Comparison of ENCODE assay signal across 23 mouse cellular contexts in genomic region chr19:46030196-46030983, GRCm38 (mm10). TPM values are rescaled to one million over a fixed set of nuclear protein-coding genes. Genes with fewer than 3 reads are reported as not detected.
DNase-seq lines count a peak whose midpoint lies in the region; ATAC-seq and TF ChIP-seq lines count a peak whose summit lies in the region.
"Had no signal": no experiment of that assay in that cellular context is flagged by ENCODE, and none has a peak within 500 bp of the region (broad histone marks: within the 10 kb centered on the region; RNA-seq: fewer than 3 reads in every experiment).

No protein-coding gene starts in this region.

- no peaks in the 10 kb centered on the region for H3K27me3 ChIP-seq in midbrain, embryonic 11.5 days (ENCODE audit: control insufficient read depth, insufficient read depth, low read length)
- H3K27me3 ChIP-seq in midbrain, embryonic 15.5 days (replicated peaks) = no peaks in the 10 kb centered on the region
- H3K27me3 ChIP-seq in liver, embryonic 13.5 days = no peaks in the 10 kb centered on the region
- H3K27me3 ChIP-seq in myocyte (ENCODE audit: control insufficient read depth, insufficient read depth, insufficient read length) = no peaks in the 10 kb centered on the region
- H3K27me3 ChIP-seq: forebrain, embryonic 13.5 days; hindbrain, embryonic 12.5 days had no signal

- H3K36me3 ChIP-seq in midbrain, embryonic 11.5 days (ENCODE audit: control insufficient read depth, insufficient read depth, low read length) = peaks cover 27% of the 10 kb centered on the region
- peaks cover 33% of the 10 kb centered on the region for H3K36me3 ChIP-seq in midbrain, embryonic 15.5 days (replicated peaks)
- H3K36me3 ChIP-seq in liver, embryonic 13.5 days = peaks cover 46% of the 10 kb centered on the region
- peaks cover 21% of the 10 kb centered on the region for H3K36me3 ChIP-seq in myocyte (ENCODE audit: control insufficient read depth, insufficient read depth)

- intact Hi-C loops in left cerebral cortex, postnatal 36 days (cut with DNase I) = no loop called here

- no peaks in the 10 kb centered on the region for H3K9me3 ChIP-seq in midbrain, embryonic 11.5 days (ENCODE audit: control insufficient read depth, low read length)
- no peaks in the 10 kb centered on the region for H3K9me3 ChIP-seq in midbrain, embryonic 15.5 days
- H3K9me3 ChIP-seq in liver, embryonic 13.5 days (replicated peaks) = no peaks in the 10 kb centered on the region

- 94% methylated on average over 10 of the region's 10 CpGs for WGBS in midbrain, embryonic 11.5 days
- 98% methylated on average over 10 of the region's 10 CpGs for WGBS in midbrain, embryonic 15.5 days
- WGBS in liver, embryonic 13.5 days (ENCODE audit: insufficient replicate concordance) = 85% methylated on average over 10 of the region's 10 CpGs

- TF ChIP-seq POLR2A in myocyte (IDR thresholded peaks at IDR 0.05; ENCODE audit: insufficient read length, low read depth) = no peak

- H3ac ChIP-seq in myocyte (ENCODE audit: control insufficient read depth, insufficient read length) = no peak overlapping the region

- H3K9ac ChIP-seq in midbrain, embryonic 11.5 days (ENCODE audit: low read length) = no peak overlapping the region
- H3K9ac ChIP-seq in midbrain, embryonic 15.5 days = no peak overlapping the region
- no peak overlapping the region for H3K9ac ChIP-seq in liver, embryonic 13.5 days
- H3K9ac ChIP-seq: forebrain, embryonic 13.5 days; forebrain, postnatal 0 days; hindbrain, embryonic 12.5 days had no signal

- no peak overlapping the region for H3K4me2 ChIP-seq in midbrain, embryonic 11.5 days
- H3K4me2 ChIP-seq in midbrain, embryonic 15.5 days = no peak overlapping the region
- H3K4me2 ChIP-seq in liver, embryonic 13.5 days = no peak overlapping the region
- no peak overlapping the region for H3K4me2 ChIP-seq in myocyte (ENCODE audit: low read depth)
- H3K4me2 ChIP-seq: forebrain, embryonic 13.5 days; hindbrain, embryonic 12.5 days had no signal

- H3K4me3 ChIP-seq in midbrain, embryonic 11.5 days (ENCODE audit: low read depth, low read length) = no peak overlapping the region
- no peak overlapping the region for H3K4me3 ChIP-seq in midbrain, embryonic 15.5 days
- H3K4me3 ChIP-seq in liver, embryonic 13.5 days (replicated peaks) = no peak overlapping the region
- H3K4me3 ChIP-seq in myocyte = no peak overlapping the region
- H3K4me3 ChIP-seq: embryonic facial prominence, embryonic 10.5 days; forebrain, embryonic 13.5 days; gastrocnemius, adult 2 months; heart, embryonic 10.5 days; hindbrain, embryonic 12.5 days had no signal

- no peak overlapping the region for H3K27ac ChIP-seq in midbrain, embryonic 11.5 days (ENCODE audit: low read depth, low read length)
- no peak overlapping the region for H3K27ac ChIP-seq in midbrain, embryonic 15.5 days
- H3K27ac ChIP-seq in liver, embryonic 13.5 days = 0 out of 2 replicates have a peak overlapping the region, but pooled peaks have one; percentile 25
- H3K27ac ChIP-seq: embryonic facial prominence, embryonic 10.5 days; forebrain, embryonic 13.5 days; gastrocnemius, adult 2 months; heart, embryonic 10.5 days; hindbrain, embryonic 12.5 days had no signal

- H3K79me2 ChIP-seq in myocyte (ENCODE audit: control insufficient read depth, insufficient read depth) = no peaks in the 10 kb centered on the region

- H3K4me1 ChIP-seq in midbrain, embryonic 11.5 days (ENCODE audit: control insufficient read depth, insufficient read depth, low read length) = no peaks in the 10 kb centered on the region
- no peaks in the 10 kb centered on the region for H3K4me1 ChIP-seq in midbrain, embryonic 15.5 days
- H3K4me1 ChIP-seq in liver, embryonic 13.5 days (replicated peaks) = peaks cover 36% of the 10 kb centered on the region
- H3K4me1 ChIP-seq: forebrain, embryonic 13.5 days; hindbrain, embryonic 12.5 days had no signal

- peak; percentile 73 for DNase-seq in heart, adult 11 months
- no peak for DNase-seq in heart, adult 8-10 months (ENCODE audit: low spot score)
- DNase-seq in midbrain, embryonic 11.5 days (ENCODE audit: low spot score, missing footprints) = peak; percentile 76
- DNase-seq in liver, embryonic 13.5 days = no peak
- no peak for DNase-seq in left cerebral cortex, postnatal 36 days (ENCODE audit: low spot score in 2 of 2)
- DNase-seq in layer of hippocampus, postnatal 36 days = no peak
- DNase-seq: adrenal gland, adult 8-10 months; adrenal gland, postnatal 36 days; B cell, adult 2 months; cerebellum, adult 2 months; cerebellum, postnatal 10 days; forebrain, postnatal 0 days; gastrocnemius, adult 2 months; gastrocnemius, postnatal 25 days; heart, postnatal 10 days; heart, postnatal 4 days had no signal

- no peak for ATAC-seq in midbrain, embryonic 11.5 days (ENCODE audit: low FRiP score)
- no peak for ATAC-seq in midbrain, embryonic 15.5 days (replicated peaks)
- no peak for ATAC-seq in liver, embryonic 13.5 days (ENCODE audit: low read depth)
- ATAC-seq: CD4-positive, CD25-positive, alpha-beta regulatory T cell, adult 4 months; forebrain, embryonic 13.5 days; forebrain, postnatal 0 days had no signal

TF ChIP-seq in myocyte, 11 proteins besides CTCF, POLR2A, EP300 and RAD21:
- peak; percentile 7 for TF ChIP-seq POLR2AphosphoS2 (IDR thresholded peaks at IDR 0.05; ENCODE audit: insufficient read length, low read depth)
- TF ChIP-seq USF1 (IDR thresholded peaks at IDR 0.05; ENCODE audit: low read depth) = no peak
- no peak for TF ChIP-seq TCF12 (IDR thresholded peaks at IDR 0.05; ENCODE audit: insufficient read depth, poor library complexity, severe bottlenecking)
- no peak for TF ChIP-seq SRF (IDR thresholded peaks at IDR 0.05; ENCODE audit: control insufficient read depth, insufficient read length, low read depth)
- TF ChIP-seq MYOD1 (IDR thresholded peaks at IDR 0.05; ENCODE audit: control insufficient read depth in 1 of 3, insufficient read length in 2 of 3, low read depth in 2 of 3) = no peak

RNA-seq across cellular contexts. Expression of gene Pprc1, which starts 14.3 kb away (rescaled TPM):
- 10 to 100 TPM; 12.3 to 17.0 (median 13.8) TPM for total RNA-seq in heart, adult 8-10 months (2022)
- polyA plus RNA-seq in midbrain, embryonic 11.5 days (2014; fragmentation: Nextera tagmentation; extraction: Ambion mirVana) = 38.2 and 48.5 TPM in 2 replicates
- polyA plus RNA-seq in midbrain, embryonic 15.5 days (2015; fragmentation: Nextera tagmentation; extraction: Ambion mirVana) = 22.0 and 22.5 TPM in 2 replicates
- 19.5 and 23.8 TPM in 2 replicates for polyA plus RNA-seq in liver, embryonic 13.5 days (2015; fragmentation: Nextera tagmentation; extraction: Ambion mirVana)
- polyA plus RNA-seq in myocyte (2012; fragmentation: generic; extraction: Trizol) = 19.7 TPM
- total RNA-seq in left cerebral cortex, postnatal 36 days (2021) = 10 to 100 TPM; 20.5 to 25.5 TPM
- 10 to 100 TPM; 29.7 to 30.9 TPM for total RNA-seq in layer of hippocampus, postnatal 36 days (2021)

RNA-seq across cellular contexts. Expression of gene Ldb1, which starts 14.6 kb away (rescaled TPM):
- total RNA-seq in heart, adult 8-10 months (2022) = 10 to 100 TPM; 37.1 to 51.0 (median 42.0) TPM
- polyA plus RNA-seq in midbrain, embryonic 11.5 days (2014; fragmentation: Nextera tagmentation; extraction: Ambion mirVana) = 72.1 and 77.0 TPM in 2 replicates
- 122 and 129 TPM in 2 replicates for polyA plus RNA-seq in midbrain, embryonic 15.5 days (2015; fragmentation: Nextera tagmentation; extraction: Ambion mirVana)
- 31.9 and 34.9 TPM in 2 replicates for polyA plus RNA-seq in liver, embryonic 13.5 days (2015; fragmentation: Nextera tagmentation; extraction: Ambion mirVana)
- polyA plus RNA-seq in myocyte (2012; fragmentation: generic; extraction: Trizol) = 68.7 TPM
- 100 to 1,000 TPM; 108 to 118 TPM for total RNA-seq in left cerebral cortex, postnatal 36 days (2021)
- 100 to 1,000 TPM; 107 to 114 TPM for total RNA-seq in layer of hippocampus, postnatal 36 days (2021)

RNA-seq across cellular contexts. Expression of gene Hps6, which starts 27.1 kb away (rescaled TPM):
- 1 to 10 TPM; 5.3 to 6.7 (median 6.1) TPM for total RNA-seq in heart, adult 8-10 months (2022)
- polyA plus RNA-seq in midbrain, embryonic 11.5 days (2014; fragmentation: Nextera tagmentation; extraction: Ambion mirVana) = 1.0 and 1.4 TPM in 2 replicates
- polyA plus RNA-seq in midbrain, embryonic 15.5 days (2015; fragmentation: Nextera tagmentation; extraction: Ambion mirVana) = 3.9 and 4.0 TPM in 2 replicates
- 2.7 and 2.9 TPM in 2 replicates for polyA plus RNA-seq in liver, embryonic 13.5 days (2015; fragmentation: Nextera tagmentation; extraction: Ambion mirVana)
- polyA plus RNA-seq in myocyte (2012; fragmentation: generic; extraction: Trizol) = 12.0 TPM
- total RNA-seq in left cerebral cortex, postnatal 36 days (2021) = 1 to 10 TPM; 5.9 to 7.1 TPM
- 1 to 10 TPM; 5.7 to 7.3 TPM for total RNA-seq in layer of hippocampus, postnatal 36 days (2021)

RNA-seq across cellular contexts. Expression of gene Armh3, which starts 32.1 kb away (rescaled TPM):
- total RNA-seq in heart, adult 8-10 months (2022) = 10 to 100 TPM; 14.8 to 19.0 (median 16.0) TPM
- polyA plus RNA-seq in midbrain, embryonic 11.5 days (2014; fragmentation: Nextera tagmentation; extraction: Ambion mirVana) = 13.9 and 14.2 TPM in 2 replicates
- polyA plus RNA-seq in midbrain, embryonic 15.5 days (2015; fragmentation: Nextera tagmentation; extraction: Ambion mirVana) = 25.4 and 25.9 TPM in 2 replicates
- 4.3 and 5.6 TPM in 2 replicates for polyA plus RNA-seq in liver, embryonic 13.5 days (2015; fragmentation: Nextera tagmentation; extraction: Ambion mirVana)
- polyA plus RNA-seq in myocyte (2012; fragmentation: generic; extraction: Trizol) = 9.7 TPM
- 10 to 100 TPM; 20.1 to 20.2 TPM for total RNA-seq in left cerebral cortex, postnatal 36 days (2021)
- total RNA-seq in layer of hippocampus, postnatal 36 days (2021) = 10 to 100 TPM; 20.3 to 22.4 TPM

RNA-seq across cellular contexts. Expression of gene Nolc1, which starts 45.3 kb away (rescaled TPM):
- 10 to 100 TPM; 18.4 to 19.6 (median 18.7) TPM for total RNA-seq in heart, adult 8-10 months (2022)
- 115 and 117 TPM in 2 replicates for polyA plus RNA-seq in midbrain, embryonic 11.5 days (2014; fragmentation: Nextera tagmentation; extraction: Ambion mirVana)
- polyA plus RNA-seq in midbrain, embryonic 15.5 days (2015; fragmentation: Nextera tagmentation; extraction: Ambion mirVana) = 65.5 and 70.3 TPM in 2 replicates
- 105 and 118 TPM in 2 replicates for polyA plus RNA-seq in liver, embryonic 13.5 days (2015; fragmentation: Nextera tagmentation; extraction: Ambion mirVana)
- 30.9 TPM for polyA plus RNA-seq in myocyte (2012; fragmentation: generic; extraction: Trizol)
- 10 to 100 TPM; 42.5 to 44.1 TPM for total RNA-seq in left cerebral cortex, postnatal 36 days (2021)
- 10 to 100 TPM; 46.3 to 49.3 TPM for total RNA-seq in layer of hippocampus, postnatal 36 days (2021)

Comparison
In these comparisons a context has a peak if more than half of its experiments do, and no peak if none do; other contexts are left out.
1. DNase-seq: peak in heart, adult 11 months (single experiment) and midbrain, embryonic 11.5 days (single experiment); none in heart, adult 8-10 months (single experiment), liver, embryonic 13.5 days (single experiment), left cerebral cortex, postnatal 36 days (0 of 2) and layer of hippocampus, postnatal 36 days (0 of 2).